Mouse (Mus musculus): ENCODE measurements around the gene Ethe1.
A peak's percentile ranks its signal among the peaks of the same experiment; 100 is the strongest.

The Ethe1 gene

DNA sequence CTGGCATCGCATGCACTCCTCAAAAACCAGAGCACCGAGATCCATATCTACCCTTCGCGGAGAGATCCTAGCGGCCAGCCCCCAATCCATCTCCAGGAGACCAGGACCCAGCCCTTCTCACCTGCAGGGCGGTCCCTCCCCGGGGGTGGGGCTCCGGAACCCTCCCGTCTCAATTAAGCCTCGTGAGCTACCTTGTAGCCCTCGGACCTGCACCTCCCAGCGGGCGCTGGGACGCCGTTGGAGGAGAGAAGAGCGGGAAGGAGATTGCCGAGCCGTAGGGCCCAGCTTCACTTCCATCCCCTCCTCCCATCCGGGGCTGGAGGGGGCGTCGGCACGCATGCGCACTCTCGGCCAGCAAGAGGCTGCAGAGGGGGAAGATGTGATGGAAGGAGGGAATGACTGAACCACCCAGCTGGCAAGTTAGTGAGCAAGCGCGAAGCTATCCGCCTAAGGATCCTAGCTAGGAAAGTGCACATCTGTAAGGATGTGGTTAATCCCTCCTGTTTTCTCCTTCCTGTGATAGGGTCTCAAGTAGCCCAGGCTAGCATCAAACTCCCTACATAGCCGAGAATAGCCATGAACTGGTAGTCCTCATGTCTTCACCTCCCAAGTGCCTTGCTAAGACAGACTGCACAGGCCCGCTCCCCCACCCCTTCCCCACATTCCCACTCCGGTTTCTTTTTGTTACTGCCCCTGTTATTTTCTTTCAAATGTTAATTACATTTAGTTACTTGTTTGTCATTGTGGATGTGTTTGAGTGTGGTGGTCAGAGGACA lies at the start of gene Ethe1, which contains the start of gene Zfp575:
Gene Ethe1 (plus strand): TSS at position 214 of the 776 bp plus-strand sequence.
Gene Zfp575 (minus strand): TSS at position 312 of the 776 bp plus-strand sequence.
- no peak for DNase-seq (ENCODE audit: low spot score)

DNA sequence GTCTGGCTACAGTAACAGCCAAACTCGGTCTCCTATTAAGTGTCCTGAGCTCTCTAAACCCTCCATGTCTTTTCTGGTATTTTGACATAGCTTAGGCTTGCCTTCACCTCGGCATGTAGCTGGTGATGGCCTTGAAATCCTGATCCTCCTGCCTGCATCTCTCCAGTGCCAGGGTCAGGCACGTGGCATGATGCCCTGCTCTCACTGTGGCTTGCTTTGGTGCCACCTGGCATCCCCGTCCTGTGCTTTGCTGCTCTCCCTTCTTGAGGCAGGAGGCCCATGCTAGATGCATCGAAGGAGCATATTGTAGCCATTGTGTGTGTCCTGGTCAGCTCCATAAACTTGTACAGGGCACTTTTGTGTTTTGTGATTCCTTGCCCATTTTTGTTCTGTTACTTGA lies 49.8 kb upstream of the Ethe1 start:
- DNase-seq (ENCODE audit: low spot score) = no peak

DNA sequence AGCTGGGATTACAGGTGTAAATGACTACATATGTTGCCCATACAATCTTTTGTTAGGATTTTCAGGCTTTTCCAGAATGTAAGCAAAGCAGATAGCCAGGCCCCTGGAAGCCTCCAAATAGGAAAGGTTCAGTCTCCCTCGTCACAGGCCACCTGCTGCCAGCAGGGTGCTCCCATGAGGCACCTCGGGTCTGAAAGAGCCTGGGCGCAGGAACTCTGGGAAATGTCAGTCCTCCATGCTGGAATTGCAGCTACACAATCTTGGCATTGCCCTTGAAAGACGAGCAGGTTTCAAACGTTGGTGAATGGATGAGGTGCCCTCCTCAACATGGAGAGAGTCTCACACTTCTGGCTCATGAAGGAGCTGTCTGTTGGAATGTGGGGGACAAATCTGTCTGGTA lies 49.2 kb upstream of the Ethe1 start:
- DNase-seq (ENCODE audit: low spot score) = no peak

GRCm38 (mm10) chr7:24538701-24539100 lies 48.6 kb upstream of the Ethe1 start:
- no peak for DNase-seq (ENCODE audit: low spot score)

- DNase-seq (ENCODE audit: low spot score) = no peak
Measured at GRCm38 (mm10) chr7:24539686-24540085, 47.7 kb upstream of the Ethe1 start.

DNA sequence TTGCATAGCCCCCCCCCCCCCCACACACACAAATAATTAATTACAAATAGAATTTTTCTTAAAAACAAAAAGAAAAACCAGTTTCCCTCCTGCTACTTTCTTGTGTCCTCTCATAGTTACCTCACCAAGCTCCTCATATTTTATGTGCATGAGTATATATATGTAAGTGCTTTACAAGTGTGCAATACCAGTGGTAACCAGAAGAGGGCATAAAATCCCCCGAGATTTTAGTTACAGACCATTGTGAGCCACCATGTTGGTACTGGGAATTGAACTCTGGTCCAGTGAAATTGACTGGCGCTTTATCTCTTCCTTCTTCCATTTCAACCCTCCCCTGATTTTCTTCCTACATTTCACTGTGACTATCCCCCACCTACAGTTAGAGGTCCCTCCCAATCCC lies 42.8 kb upstream of the Ethe1 start:
- DNase-seq (ENCODE audit: low spot score) = no peak

DNA sequence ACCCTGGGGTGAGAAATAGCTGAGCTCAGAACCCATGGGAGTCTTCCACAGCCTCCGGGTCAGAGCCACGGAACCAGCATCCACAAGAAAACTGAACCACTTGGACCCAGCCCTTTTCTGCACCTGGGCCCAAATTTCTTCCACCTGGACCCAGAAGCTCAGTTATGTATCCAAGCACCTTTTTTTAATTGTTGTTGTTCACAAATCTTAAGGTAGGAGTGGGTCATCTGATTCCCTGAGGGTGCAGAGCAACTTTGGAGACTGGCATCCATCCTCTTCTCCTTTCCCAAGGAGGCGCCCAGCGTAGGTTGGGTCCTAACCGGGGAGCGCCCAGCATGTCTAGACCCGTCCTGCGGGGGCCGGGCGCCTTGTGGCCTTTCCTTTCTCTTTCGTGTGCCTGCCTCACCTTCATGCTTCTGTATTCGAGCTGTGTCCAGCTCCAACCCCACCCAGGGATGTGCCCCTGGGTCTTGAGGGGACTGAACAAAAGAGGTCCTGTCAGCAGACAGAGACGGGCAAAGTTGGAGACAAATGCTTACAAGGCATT lies 41.2 kb upstream of the Ethe1 start, which contains the start of the genes Pinlyp and Xrcc1:
Gene Pinlyp (minus strand): TSS at position 51 of the 547 bp plus-strand sequence.
Gene Xrcc1 (plus strand): TSS at position 222 of the 547 bp plus-strand sequence.
- peak; percentile 39 for DNase-seq (ENCODE audit: low spot score)

GRCm38 (mm10) chr7:24546634-24547389 lies 40.5 kb upstream of the Ethe1 start:
- peak; percentile 99 for DNase-seq (ENCODE audit: low spot score)

GRCm38 (mm10) chr7:24547534-24548036 lies 39.8 kb upstream of the Ethe1 start:
- DNase-seq (ENCODE audit: low spot score) = no peak

DNA sequence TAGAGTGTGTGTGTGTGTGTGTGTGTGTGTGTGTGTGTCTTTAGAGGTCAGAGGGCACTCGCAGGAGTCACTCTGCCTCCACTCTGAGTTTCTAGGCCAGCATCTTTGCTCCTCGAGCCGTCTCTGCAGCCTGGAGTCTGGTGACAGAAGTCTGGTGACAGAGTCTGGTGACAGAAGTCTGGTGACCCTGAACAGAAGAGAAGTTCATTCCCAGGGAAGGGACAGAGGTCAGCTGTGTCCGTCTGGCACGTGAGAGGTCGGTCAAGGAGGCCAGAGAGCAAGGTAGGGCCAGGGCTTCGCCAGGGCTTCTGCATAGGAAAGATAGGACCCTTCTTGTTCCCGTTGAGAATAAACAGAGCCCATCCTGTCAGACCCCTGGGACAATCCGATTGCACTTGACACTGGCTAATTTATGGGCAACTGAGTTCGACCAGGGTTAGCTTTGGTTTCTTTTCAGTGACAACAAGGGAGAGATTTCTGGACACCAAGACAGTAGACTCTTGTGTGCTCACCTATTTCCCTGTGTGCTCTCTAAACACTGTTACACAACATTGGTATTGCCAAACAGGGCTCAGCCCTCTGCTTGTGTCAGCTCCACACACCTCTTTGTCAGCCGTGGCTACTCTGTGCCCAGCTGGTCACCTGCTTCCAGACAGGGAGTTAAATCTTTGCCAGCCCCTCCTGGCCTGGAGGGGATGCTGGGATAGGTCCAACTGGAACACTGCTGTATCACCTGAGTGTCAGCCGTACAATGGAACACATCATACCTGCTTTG lies 35.2 kb upstream of the Ethe1 start:
- DNase-seq (ENCODE audit: low spot score) = no peak

DNA sequence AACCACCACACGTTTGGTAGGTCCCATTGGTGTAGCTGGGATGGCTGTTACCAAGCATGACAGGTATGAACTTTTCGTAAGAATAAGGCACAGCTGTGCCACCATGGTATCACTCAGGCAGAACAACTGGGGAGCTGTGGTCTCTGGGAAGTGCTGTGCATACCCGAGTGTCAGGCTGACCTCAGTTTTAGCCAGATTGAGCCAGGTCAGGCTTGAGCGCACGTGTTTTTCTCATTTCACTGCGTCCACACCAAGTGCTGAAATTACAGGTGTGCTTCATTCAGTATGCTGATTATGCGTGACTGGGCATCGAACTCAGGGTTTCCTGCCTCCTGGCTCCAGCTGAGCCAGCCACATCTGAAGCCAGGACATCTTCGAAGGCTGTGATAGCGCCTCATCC lies 31.6 kb upstream of the Ethe1 start:
- no peak for DNase-seq (ENCODE audit: low spot score)

DNA sequence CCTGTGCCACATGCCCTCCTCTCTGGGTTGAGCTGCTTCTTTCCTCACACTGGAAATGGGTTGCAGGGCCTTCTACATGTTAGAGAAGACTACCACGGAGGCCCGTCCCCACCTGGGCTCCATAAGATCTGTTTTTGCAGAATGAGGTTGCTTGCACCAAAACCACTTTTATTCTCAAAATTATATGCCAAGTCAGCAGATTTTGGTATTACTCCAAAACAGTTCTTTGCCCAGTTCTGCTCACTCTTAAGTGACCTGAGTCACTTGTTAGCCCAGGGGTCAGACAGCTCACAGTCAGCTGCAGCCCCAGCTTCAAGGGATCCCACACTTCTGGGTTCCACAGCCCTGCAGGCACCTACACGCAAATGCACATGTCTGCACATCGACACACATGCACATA lies 25.9 kb upstream of the Ethe1 start:
- DNase-seq (ENCODE audit: low spot score) = no peak

DNA sequence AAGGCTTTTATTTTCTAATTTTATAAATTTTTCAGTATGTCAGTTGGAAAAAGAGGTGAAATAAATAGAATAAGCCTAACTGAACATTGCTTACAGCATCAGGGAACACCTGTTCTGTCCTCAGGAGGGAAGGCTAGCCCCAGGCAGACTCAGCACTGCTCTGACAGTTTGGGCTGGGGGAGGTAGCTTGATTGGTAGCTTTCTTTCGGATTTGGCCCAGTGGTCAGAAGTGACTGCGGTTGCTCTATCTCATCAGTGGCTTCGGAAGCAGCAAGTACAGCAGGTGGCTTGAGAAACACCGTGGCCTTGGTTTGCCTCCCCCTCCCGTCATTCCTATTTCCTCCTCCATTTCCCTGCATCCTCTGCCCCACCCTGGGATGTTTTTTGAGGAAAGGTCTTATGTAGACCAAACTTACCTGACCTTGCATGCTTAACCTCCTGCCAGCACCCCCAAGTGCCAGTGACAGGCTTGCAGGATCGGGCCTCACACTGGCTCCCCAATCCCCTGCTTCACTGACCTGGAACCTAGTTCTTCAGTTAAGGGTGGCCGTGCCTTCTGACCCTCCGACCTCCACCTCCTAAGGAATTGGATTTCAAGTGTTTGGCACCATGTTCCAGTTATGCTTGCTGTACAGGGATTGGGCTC lies 24.0 kb upstream of the Ethe1 start:
- no peak for DNase-seq (ENCODE audit: low spot score)

- DNase-seq (ENCODE audit: low spot score) = no peak
Measured at GRCm38 (mm10) chr7:24563837-24564206, 23.5 kb upstream of the Ethe1 start.

GRCm38 (mm10) chr7:24564607-24565265 lies 22.6 kb upstream of the Ethe1 start:
- DNase-seq (ENCODE audit: low spot score) = peak; percentile 74

DNA sequence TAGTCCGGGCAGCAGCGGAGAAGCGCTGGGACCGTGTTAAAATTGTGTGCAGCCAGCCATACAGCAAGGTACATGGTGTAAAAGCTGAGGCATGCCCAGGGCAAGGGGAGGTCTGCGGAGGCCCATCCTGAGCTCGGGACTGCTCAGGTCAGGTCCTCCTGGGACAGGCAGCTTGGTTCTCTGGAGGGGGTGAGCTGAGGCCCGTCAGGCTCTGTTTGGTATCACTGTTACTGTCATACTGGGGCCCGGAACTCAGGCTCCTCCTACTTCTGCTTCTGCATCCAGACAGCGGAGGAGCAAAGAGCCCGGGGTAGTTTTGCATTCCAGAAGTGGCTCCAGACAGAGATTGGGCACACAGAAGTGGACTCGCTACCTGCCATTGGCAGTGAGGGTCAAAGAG lies 21.7 kb upstream of the Ethe1 start:
- no peak for DNase-seq (ENCODE audit: low spot score)

DNA sequence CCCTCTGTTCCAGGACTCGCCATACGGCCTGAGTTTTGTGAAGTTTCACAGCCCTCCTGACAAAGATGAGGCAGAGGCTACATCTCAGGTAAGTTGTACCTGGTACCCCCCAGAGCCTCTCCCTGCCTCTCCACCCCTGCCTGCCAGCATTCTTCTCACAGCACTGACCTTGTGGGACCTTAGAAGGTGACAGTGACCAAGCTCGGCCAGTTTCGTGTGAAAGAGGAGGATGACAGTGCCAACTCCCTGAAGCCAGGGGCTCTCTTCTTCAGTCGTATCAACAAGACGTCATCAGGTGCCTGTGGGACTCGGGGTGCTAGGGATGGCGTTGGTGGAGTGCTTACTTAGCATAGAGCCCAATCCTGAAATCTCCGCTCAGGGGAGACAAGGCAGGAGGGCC lies 21.1 kb upstream of the Ethe1 start:
- DNase-seq (ENCODE audit: low spot score) = no peak

DNA sequence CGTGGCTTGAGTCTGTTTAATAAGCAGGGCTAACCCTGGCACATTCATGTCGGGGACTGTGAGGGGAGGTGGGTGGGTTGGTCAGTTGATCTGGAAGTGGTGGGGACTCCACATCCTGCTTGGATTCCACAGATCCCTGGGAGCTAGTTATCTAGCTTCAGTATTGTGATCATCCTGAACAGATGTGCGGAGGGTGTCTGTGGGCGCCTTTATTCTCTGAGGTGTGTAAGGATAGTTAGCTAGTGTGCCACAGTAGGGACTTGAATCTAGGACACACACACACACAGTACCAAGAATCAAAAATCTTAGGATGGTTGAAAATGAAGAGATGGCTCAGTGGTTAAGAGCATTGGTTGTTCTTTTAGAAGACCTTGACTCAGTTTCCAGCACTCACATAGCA lies 18.8 kb upstream of the Ethe1 start:
- no peak for DNase-seq (ENCODE audit: low spot score)

- no peak for DNase-seq (ENCODE audit: low spot score)
Measured at GRCm38 (mm10) chr7:24571071-24571470, 16.3 kb upstream of the Ethe1 start.

GRCm38 (mm10) chr7:24572455-24572854 lies 14.9 kb upstream of the Ethe1 start:
- DNase-seq (ENCODE audit: low spot score) = no peak
